Mouse (Mus musculus): ENCODE measurements around the gene Prrt2. TPM values are rescaled to one million over a fixed set of nuclear protein-coding genes. Genes with fewer than 3 reads are reported as not detected.

Prrt2 gene
- polyA plus RNA-seq, 1 experiment from 2014 or later = 16.5 TPM

DNA sequence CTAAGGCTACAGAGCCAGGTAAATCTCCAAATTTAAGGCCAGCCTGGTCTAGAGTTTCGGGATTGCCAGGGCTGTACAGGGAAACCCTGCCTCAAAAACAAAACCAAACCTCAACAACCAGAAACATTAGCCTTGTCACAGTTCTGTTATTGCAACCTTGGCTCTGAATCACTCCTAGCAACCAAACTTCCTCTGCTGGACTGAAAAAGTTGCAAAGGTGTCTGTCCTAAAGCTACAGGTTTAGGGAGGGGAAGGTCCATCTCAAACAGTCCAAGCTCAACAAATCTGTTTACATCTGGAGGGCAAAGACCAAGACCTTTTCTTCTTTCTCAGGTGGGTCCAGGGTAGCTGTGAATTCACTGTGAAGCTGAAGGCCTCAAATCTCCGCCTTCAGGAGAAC is 10.0 kb downstream of the Prrt2 start:
- H3K9ac ChIP-seq = no peak overlapping the region
- H3K27ac ChIP-seq = no peak overlapping the region
- WGBS = 89% methylated on average over 2 of the region's 2 CpGs
- no peak for ATAC-seq (ENCODE audit: insufficient number of reproducible peaks, low FRiP score, low TSS enrichment, low read depth)
- H3K9me3 ChIP-seq = no peaks in the 10 kb centered on the region
- H3K27me3 ChIP-seq = no peaks in the 10 kb centered on the region
- no peak overlapping the region for H3K4me2 ChIP-seq
- H3K4me3 ChIP-seq = no peak overlapping the region
- peaks cover 33% of the 10 kb centered on the region for H3K4me1 ChIP-seq
- peaks cover 42% of the 10 kb centered on the region for H3K36me3 ChIP-seq

DNA sequence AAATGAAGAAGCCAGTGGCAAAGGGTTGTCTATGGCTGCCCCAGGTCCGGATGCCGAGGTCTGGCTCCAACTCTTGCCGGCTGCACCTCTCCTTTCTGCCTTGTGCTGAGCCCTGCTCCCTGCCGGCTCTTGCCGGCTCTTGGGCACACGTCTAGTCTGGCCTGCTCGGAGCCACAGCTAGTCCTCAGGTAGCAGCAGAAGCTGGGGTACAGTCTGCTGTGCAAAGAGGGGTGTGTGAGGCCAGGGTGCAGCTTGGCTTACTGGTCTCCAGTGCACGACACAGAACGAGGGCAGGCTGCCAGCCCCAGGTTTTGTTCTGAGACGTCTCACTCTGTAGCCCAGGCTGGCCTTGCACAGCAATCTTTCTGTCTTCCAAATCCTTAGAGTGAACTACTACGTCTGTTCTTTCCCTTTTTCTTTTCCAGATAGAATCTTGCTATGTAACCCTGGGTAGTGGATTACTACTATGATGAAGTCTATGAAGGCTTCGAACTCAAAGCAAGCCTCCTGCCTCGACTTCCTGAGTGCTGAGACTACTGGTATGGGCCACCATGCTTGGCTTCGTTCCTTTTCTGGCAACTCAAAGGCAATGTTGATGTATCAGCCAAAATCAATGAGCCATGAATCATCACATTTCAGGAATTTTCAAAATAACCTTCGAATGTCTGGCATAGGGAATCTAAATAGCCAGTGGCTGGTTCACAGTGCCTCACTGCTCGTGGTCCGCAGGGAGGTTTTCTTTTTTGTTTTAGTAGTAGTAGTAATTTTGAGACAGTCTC is 11.5 kb downstream of the Prrt2 start:
- H3K9ac ChIP-seq = no peak overlapping the region
- H3K4me1 ChIP-seq = peaks cover 19% of the 10 kb centered on the region
- H3K27ac ChIP-seq = peak overlapping the region; percentile 61; the same call in 1 of the 2 replicates
- ATAC-seq (ENCODE audit: insufficient number of reproducible peaks, low FRiP score, low TSS enrichment, low read depth) = no peak
- 90% methylated on average over 17 of the region's 17 CpGs for WGBS
- no peaks in the 10 kb centered on the region for H3K27me3 ChIP-seq
- H3K4me3 ChIP-seq = no peak overlapping the region
- H3K9me3 ChIP-seq = no peaks in the 10 kb centered on the region
- H3K4me2 ChIP-seq = no peak overlapping the region
- peaks cover 31% of the 10 kb centered on the region for H3K36me3 ChIP-seq

DNA sequence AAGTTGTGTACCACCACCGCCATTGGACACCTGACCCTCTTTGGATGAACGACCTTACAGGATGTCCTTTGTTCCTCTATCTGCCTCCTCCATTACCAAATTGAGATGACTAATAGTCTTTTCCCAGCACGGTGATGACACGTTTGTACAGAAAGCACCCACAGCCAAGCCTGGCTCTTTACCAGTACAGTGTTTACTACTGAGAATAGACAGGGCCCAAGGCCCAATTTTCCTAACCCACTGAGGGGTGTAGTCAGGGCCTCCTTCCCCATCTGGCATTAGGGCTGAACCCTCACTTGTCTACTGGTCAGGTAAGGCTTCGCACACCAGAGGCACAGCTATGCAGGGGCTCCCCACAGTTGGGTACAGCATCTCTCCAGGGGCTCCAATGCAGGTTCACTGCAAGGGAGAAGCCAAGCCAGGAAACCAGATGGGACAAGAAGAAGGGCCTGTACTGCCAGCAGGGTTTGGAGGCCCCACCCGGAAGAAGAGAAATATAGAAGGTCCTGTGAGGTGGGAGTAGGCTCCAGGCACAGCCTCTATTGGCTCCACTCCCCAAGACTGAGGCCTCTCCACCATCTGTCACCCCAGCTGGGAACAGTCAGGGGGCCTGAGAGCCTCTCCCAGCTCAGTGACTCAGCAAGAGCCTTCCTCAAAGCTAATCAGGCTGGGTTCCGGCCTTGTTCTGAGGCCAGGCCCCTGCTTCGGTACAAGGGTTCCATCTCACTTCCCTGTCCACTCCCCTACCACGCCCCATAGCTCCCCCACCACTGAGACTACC is 12.6 kb downstream of the Prrt2 start:
- H3K27ac ChIP-seq = peak overlapping the region; percentile 61
- no peak overlapping the region for H3K4me3 ChIP-seq
- 55% methylated on average over 9 of the region's 9 CpGs for WGBS

DNA sequence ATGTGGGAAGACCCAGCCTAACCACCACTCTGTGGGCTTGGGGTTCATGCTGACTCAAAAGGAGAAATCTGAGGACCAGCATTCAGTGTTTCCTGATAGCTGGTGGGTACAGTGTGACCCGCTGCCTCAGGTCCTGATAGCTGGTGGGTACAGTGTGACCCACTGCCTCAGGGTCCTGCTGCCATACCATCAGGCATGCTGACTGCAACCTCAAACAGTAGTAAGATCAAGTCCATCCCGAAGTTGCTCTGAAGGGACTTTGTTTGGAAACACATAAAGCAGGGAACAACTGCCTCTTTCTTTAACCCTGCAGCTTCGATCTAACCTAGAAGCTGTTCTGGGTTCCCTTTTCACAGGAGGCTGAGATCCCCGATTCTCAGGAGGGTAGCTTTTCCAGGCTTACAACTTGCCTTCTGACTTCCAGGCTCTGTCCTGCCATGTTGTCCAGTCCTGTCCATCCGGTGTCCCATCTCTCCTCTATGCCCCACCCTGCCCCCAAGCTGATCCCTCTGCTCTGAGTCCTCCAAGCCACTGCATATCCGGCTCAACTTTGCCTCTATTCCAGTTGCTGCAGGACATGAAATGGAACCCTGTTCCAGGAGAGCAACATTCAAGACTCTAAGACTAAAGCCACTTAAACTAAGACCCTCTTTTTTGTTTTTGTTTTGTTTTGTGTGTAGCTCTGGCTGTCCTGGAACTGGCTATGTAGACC is 13.5 kb downstream of the Prrt2 start:
- no peak for ATAC-seq (ENCODE audit: insufficient number of reproducible peaks, low FRiP score, low TSS enrichment, low read depth)
- Histone ChIP-seq H3K27me3 (no peaks in the 10 kb centered on the region), H3K27ac (no peak overlapping the region), H3K4me1 (peaks cover 13% of the 10 kb centered on the region), H3K36me3 (peaks cover 12% of the 10 kb centered on the region; the same call in 1 of the 2 replicates), H3K4me3 (no peak overlapping the region), H3K9ac (no peak overlapping the region), H3K9me3 (no peaks in the 10 kb centered on the region), H3K4me2 (no peak overlapping the region)
- 76% methylated on average over 6 of the region's 6 CpGs for WGBS

More for the DNA sequence above, 12.6 kb downstream of the Prrt2 start:
- Histone ChIP-seq H3K9ac (no peak overlapping the region), H3K27me3 (no peaks in the 10 kb centered on the region), H3K36me3 (peaks cover 21% of the 10 kb centered on the region), H3K9me3 (no peaks in the 10 kb centered on the region), H3K4me1 (peaks cover 13% of the 10 kb centered on the region), H3K4me2 (no peak overlapping the region)
- peak; percentile 61; the same call in 1 of the 2 replicates for ATAC-seq (ENCODE audit: insufficient number of reproducible peaks, low FRiP score, low TSS enrichment, low read depth)

DNA sequence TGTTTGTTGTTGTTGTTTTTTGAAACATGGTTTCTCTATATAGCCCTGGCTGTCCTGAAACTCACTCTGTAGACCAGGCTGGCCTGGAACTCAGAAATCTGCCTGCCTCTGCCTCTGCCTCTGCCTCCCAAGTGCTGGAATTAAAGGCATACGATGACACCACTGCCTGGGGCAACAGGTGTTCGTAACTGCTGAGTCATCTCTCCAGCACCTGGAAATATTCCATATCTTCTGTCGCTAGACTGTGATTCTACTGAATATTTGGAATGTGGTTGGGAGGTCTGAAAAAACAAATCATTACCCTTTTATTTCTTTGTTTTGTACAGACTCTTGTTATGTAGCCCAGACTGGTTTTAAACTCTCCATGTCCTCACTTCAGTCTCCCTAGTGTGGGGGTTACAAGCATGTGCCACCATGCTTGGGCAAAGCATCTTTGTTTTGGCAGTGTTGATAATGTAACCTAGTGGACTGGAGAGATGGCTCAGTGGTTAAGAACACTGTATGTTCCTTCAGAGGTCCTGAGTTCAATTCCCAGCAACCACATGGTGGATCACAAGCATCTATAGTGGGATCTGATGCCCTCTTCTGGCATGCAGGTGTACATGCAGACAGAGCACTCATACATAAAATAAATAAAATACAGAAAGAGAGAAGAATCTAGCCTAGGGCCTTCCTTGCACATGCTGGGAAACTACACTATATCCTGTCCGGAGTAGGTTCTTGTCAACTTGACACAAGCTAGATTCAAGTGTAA is 16.7 kb downstream of the Prrt2 start:
- Histone ChIP-seq H3K27me3 (no peaks in the 10 kb centered on the region), H3K36me3 (no peaks in the 10 kb centered on the region), H3K4me2 (no peak overlapping the region), H3K9me3 (no peaks in the 10 kb centered on the region), H3K4me3 (no peak overlapping the region), H3K4me1 (peaks cover 12% of the 10 kb centered on the region), H3K27ac (no peak overlapping the region), H3K9ac (no peak overlapping the region)
- WGBS = 72% methylated on average over 4 of the region's 4 CpGs
- ATAC-seq (ENCODE audit: insufficient number of reproducible peaks, low FRiP score, low TSS enrichment, low read depth) = no peak

DNA sequence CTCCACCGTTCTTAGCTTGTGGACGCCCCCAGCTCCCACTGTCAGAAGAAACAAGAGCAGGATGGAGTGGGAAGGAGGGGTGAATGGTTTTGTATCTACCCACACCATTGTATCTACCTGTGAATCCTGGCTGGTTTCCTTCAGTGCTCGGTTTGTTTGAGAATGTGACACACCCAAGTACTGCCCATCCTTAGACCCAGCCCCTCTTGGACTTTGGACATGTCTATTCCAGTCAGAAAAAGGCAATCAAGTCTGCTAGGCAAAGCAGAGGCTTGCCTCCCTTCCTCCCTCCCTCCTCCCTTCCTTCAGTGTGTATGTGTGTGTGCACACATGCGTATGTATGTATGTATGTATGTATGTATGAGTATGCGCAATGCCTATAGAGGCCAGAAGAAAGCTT is 17.4 kb downstream of the Prrt2 start:
- Histone ChIP-seq H3K27me3 (no peaks in the 10 kb centered on the region), H3K9ac (no peak overlapping the region), H3K4me1 (peaks cover 8% of the 10 kb centered on the region), H3K27ac (no peak overlapping the region), H3K4me3 (no peak overlapping the region), H3K9me3 (no peaks in the 10 kb centered on the region), H3K4me2 (no peak overlapping the region), H3K36me3 (no peaks in the 10 kb centered on the region)
- ATAC-seq (ENCODE audit: insufficient number of reproducible peaks, low FRiP score, low TSS enrichment, low read depth) = no peak
- WGBS = 87% methylated on average over 5 of the region's 5 CpGs

DNA sequence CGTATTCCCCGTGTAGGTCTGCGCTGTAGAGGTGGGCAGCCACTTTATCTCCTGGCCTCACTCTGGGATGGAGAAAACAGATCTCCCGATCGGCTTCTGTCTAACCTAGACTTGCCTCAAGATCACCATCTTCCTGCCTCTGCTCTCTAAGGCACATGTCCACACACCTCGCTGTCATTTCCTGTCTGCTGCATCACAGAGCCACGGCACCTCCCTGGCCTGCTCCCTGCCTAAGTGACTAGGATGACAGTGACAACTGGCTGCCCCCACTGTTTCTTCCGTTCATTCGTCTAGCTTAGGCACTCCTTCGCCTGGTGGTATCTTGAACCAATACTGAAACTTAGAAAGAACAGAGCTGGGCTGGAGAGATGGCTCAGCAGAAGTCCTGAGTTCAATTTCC is 21.4 kb downstream of the Prrt2 start:
- H3K27me3 ChIP-seq = no peaks in the 10 kb centered on the region
- 0 out of 2 replicates have a peak, but pooled peaks cover 2% of the 10 kb centered on the region for H3K36me3 ChIP-seq
- H3K27ac ChIP-seq = no peak overlapping the region
- 78% methylated on average over 10 of the region's 10 CpGs for WGBS
- H3K9me3 ChIP-seq = no peaks in the 10 kb centered on the region
- no peaks in the 10 kb centered on the region for H3K4me1 ChIP-seq
- no peak overlapping the region for H3K9ac ChIP-seq
- no peak overlapping the region for H3K4me2 ChIP-seq
- no peak overlapping the region for H3K4me3 ChIP-seq
- ATAC-seq (ENCODE audit: insufficient number of reproducible peaks, low FRiP score, low TSS enrichment, low read depth) = no peak

DNA sequence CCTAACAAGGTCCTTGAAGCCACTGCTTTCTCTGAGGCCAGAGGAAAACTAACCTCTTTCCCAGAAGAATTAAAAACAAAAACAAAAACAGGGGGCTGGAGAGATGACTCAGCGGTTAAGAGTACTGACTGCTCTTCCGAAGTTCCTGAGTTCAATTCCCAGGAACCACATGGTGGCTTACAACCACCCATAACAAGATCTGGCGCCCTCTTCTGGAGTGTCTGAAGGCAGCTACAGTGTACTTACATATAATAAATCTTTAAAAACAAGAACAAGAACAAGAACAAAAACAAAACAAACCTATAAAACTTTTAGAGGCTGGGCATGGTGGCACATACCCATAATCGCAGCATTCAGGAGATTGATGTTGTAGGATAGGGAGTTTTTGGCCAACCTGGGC is 24.6 kb downstream of the Prrt2 start:
- Histone ChIP-seq H3K27me3 (no peaks in the 10 kb centered on the region), H3K27ac (no peak overlapping the region), H3K9ac (no peak overlapping the region), H3K9me3 (no peaks in the 10 kb centered on the region), H3K4me3 (no peak overlapping the region), H3K4me1 (no peaks in the 10 kb centered on the region), H3K4me2 (no peak overlapping the region), H3K36me3 (0 out of 2 replicates have a peak, but pooled peaks cover 2% of the 10 kb centered on the region)
- no peak for ATAC-seq (ENCODE audit: insufficient number of reproducible peaks, low FRiP score, low TSS enrichment, low read depth)
- 84% methylated on average over 4 of the region's 4 CpGs for WGBS

DNA sequence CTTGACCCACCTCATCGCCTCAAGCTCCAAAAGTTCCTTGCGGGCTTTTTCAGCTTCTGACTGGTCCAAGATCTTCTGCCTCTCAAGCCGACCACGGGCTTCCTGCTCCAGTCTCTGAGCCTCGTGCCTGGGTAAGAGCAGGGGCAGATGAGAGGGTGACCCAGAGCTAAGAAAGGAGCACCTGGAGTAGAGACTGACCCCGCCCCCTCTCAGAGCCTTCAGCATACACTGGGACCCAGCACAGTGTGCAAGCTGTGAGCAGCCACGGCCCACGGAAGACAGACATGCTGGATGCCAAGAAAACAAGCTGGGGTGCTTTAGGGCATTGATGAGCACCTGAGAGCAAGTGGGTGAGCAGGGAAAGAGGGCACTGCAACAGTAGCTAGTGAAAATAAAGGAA is 32.2 kb downstream of the Prrt2 start:
- Histone ChIP-seq H3K27ac (no peak overlapping the region), H3K4me2 (no peak overlapping the region), H3K4me1 (peaks cover 4% of the 10 kb centered on the region; the same call in 1 of the 2 replicates), H3K27me3 (no peaks in the 10 kb centered on the region), H3K9ac (no peak overlapping the region), H3K4me3 (no peak overlapping the region), H3K36me3 (no peaks in the 10 kb centered on the region), H3K9me3 (no peaks in the 10 kb centered on the region)
- ATAC-seq (ENCODE audit: insufficient number of reproducible peaks, low FRiP score, low TSS enrichment, low read depth) = no peak
- 70% methylated on average over 8 of the region's 8 CpGs for WGBS

DNA sequence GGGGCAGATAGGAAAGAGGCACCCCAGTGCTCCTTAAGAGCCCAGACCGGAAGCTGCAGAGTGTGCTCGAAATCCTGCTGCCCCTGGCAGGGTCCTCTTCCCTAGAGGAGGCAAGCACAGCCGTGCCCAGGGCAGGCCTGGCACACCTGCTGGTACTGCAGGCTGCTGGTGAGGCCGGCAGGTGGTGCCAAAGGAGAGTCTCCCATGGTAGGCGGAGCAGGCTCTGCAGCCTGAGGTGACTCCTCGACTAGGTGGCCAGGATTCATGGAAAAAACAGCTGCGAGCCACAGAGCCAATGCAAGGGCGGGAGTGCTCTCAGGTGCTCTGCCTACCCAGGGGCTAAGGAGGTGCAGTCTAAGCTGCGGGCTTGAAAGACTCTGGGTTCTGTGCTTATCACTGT is 34.7 kb downstream of the Prrt2 start:
- no peaks in the 10 kb centered on the region for H3K9me3 ChIP-seq
- no peak overlapping the region for H3K4me3 ChIP-seq
- H3K9ac ChIP-seq = no peak overlapping the region
- H3K27me3 ChIP-seq = no peaks in the 10 kb centered on the region
- ATAC-seq (ENCODE audit: insufficient number of reproducible peaks, low FRiP score, low TSS enrichment, low read depth) = no peak
- H3K36me3 ChIP-seq = peaks cover 4% of the 10 kb centered on the region
- H3K27ac ChIP-seq = no peak overlapping the region
- 33% methylated on average over 9 of the region's 9 CpGs for WGBS
- H3K4me2 ChIP-seq = no peak overlapping the region
- peaks cover 4% of the 10 kb centered on the region; the same call in 1 of the 2 replicates for H3K4me1 ChIP-seq

DNA sequence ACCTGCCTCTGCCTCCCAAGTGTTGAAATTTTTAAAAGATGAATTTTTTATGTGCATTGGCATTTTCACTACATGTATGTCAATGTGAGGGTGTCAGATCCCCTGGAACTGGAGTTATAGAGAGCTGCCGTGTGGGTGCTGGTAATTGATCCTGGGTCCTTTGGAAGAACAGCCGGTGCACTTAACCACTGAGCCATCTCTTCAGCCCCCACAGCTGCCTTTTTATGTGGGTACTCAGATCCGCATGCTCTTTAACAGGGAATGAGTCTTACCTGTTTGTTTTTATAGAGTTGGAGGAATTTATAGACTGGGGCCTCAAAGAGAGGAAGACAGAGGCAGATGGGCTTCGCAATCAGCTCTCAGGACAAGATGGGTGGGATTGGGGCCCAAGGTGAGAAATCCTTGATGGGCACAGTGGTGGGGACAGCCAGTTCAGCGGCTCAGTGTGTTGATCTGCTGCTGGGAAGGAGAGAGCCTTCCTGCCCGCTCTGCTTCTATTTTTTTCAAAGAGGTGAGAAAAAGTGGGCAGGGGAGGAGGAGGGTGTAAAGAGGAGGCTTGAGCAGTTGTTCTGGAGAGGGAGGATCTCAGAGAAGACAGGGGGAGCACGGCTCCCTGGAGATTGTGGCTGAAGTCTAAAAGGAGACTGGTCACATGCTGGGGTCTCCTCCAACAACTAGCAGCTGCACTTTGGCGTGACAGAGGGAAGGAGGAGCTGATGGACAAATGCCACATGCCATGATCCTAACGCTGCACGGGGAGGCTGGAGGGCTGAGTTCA is 36.2 kb downstream of the Prrt2 start:
- H3K9ac ChIP-seq = no peak overlapping the region
- H3K4me3 ChIP-seq = no peak overlapping the region
- no peak for ATAC-seq (ENCODE audit: insufficient number of reproducible peaks, low FRiP score, low TSS enrichment, low read depth)
- H3K36me3 ChIP-seq = peaks cover 17% of the 10 kb centered on the region
- H3K4me1 ChIP-seq = peaks cover 4% of the 10 kb centered on the region; the same call in 1 of the 2 replicates
- no peak overlapping the region for H3K27ac ChIP-seq
- 34% methylated on average over 10 of the region's 10 CpGs for WGBS
- no peaks in the 10 kb centered on the region for H3K9me3 ChIP-seq
- H3K27me3 ChIP-seq = no peaks in the 10 kb centered on the region
- H3K4me2 ChIP-seq = no peak overlapping the region
